Mouse (Mus musculus) right cerebral cortex, postnatal 14 days (tissue): Measurements from ENCODE around the gene Usp46.
"Not testable (repeated sequence)": the region's sequence is repeated elsewhere in the genome, so short reads cannot be mapped to it uniquely, and the experiment has no call there.

Experiments used
- DNase-seq: peaks from one replicate; pipeline ENCODE4 v3.0.0; 2022

The Usp46 gene

DNA sequence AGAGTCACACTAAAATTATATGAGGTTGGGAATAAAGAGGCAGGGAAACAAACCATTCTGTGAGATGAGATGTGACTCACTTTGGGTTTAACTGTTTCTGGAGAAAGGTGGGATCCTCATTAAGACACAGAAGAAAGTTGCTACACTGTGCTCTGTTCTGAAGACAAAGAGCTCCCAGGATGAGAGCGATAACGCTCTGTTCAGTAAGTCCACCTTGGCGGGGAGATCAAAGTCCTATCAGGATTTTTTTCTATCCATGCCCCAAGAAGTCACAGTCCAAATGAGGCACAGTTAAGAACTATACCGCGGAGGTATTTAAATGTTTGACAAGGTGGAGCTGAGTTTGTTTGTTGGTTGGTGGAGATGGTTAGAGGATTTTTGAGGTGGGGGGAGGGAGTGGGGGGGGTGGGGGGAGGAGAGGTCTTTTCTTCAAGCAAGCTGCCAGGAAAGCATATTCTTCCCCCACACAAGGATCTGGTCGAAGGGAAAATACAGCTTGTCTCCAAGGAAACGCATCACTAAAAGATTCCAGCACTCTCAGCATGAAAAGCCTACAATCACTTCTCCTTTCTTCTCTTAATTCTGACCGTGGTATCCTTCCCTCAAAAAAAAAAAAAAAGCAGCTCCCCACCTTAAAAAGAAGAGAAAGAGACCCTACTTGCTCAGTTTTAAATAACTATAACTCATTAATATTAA, 49.2 kb downstream of the Usp46 start:
- DNase-seq, result no peak

DNA sequence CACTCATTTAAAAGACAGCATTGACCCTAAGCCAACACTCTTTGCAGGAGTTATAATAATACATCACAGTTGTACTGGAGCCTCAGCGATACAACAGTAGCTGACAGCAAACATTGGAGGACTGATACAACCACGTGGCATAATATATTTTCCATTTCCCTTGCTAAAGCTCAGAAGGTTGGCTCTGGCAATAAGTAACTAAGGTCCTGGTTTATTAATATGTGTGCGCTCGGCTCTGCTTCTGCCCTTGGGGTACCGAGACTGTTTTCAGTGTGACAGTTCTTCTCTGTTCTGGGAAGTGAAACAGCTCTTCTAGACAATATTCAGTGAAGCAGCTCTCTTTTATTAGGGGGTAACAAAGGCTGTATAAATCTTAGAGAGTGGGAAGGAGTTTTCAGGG, 50.7 kb downstream of the Usp46 start:
- DNase-seq, result no peak

DNA sequence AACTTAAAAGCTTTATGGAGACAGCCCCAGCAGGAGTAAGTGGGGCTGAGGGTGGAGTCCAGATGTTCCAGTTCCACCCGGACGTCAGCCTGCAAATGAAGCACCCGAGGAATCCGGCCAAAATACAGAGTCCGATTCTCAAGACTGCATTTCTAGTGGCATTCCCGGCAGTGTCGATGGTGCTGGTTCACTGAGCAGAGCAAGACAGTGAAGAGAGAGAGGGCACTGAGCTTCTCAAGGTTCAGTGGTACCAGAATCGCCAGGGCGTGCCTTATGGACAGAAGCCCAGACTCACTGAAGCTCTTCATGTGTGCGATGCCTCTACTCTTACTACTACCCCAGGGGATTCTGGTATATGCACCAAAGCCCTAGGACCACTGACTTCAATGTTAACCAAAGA, 56.6 kb downstream of the Usp46 start:
- no peak for DNase-seq

DNA sequence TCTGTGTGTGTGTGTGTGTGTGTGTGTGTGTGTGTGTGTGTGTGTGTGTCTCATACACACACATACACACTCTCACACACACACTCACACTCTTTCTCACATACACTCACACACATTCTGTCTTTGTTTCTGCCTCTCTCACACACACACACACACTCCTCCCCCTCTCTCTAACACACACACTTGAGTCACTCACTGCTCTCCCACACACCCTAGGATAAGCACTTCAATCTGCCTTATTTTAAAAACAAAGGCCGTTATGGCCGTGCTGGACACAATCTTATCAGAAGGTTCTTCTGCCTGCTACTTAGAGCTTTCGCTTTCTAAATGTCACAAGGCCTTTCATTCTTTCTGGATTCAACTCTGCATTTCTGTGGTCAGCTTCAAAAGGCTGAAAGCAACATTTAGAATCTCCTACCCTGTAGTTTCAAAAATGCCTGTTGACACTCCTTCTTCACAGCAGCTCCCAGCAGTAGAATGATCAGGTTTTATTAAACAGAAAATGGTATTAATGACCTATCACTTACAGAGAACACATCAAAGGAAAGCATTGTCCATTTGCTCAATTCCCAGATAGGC, 60.6 kb downstream of the Usp46 start:
- DNase-seq, result no peak

DNA sequence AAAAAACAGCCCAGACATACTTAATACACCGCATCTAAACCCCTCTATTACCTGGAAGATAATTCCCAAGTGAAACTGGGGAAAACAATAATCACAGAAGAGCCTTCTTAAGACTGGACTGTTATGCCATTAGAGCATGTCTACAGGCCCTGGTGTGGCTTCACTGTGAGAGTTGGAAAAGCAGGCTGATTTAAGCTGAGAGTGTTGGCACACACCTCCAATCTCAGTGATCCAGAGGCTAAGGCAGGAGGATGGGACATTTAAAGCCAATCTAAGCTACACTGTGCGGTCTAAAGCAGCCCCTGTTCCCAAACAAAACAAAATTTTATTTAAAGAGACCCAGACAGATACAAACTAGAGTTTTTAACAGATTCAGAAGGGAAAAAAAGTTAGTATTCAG, 62.3 kb downstream of the Usp46 start:
- no peak for DNase-seq

DNA sequence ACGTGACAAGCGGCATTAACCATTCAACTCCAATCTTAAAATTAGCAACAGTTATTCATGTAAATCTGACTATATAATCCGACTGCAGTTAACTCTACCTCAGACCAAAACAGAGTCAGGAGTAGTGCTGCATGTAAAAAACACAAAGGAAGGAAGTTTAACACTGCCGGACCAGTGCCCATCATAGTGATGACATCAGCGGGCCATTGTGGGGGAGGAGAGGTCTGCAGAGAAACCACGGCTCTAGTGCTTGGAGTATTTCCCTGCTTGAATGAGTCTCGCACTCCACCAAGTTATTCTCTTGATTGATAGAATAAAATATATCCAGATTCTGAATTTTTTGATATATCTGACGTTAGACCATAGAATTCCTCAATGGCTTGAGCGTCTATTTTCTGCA, 66.5 kb downstream of the Usp46 start:
- DNase-seq, result no peak

DNA sequence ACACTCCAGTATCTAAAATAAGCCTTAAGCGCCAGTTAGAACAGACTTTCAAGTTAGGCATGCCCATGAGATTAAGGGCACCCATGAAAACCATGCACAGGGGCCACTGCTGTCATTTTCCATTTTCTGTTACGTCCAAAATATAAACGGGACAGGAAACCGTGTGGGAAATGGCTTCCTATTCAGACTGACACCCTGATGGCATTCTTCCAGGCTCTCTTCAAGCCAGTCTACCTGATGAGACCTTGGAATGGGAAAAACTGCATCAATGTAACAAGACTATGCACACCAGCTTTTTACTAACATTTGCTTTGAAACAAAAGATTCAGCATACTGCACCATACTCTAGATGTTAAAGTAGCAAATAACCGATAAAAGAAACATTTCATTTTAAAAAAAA, 69.3 kb downstream of the Usp46 start:
- DNase-seq, result no peak

DNA sequence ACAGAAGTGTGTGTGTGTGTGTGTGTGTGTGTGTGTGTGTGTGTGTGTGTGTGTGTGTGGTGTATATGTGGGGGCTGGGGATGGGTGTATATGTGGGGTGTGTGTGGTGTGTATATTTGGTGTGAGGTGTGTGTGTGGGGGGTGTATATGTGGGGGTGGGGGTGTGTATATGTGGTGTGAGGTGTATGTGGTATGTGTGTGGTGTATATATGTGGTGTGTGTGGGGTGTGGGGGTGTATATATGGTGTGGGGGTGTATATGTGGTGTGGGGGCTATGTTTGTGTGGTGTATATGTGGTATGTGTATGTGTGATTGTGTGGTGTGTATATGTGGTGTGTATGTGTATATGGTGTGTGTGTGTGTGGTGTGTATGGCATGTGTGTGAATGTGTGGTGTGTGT, 73.4 kb downstream of the Usp46 start:
- no peak for DNase-seq

DNA sequence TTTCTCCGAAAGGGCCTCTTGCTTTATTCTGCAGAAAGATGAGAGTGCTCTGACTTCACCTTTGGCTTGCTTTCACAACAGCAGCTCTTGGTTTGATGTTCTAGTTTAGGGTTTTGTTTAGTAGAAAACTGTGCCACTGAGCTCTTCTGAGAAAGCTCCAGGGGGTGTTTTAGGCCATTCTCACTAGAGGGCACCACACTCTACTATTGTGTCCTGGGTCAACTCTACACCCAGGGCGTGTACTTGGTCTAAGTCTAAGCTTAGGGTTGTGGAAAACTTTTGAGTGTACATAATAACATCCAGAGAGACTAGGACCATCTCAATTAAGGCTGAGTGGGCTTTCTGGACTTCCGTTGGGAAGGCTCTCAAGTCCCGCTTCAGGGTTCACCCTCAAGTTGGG, 74.7 kb downstream of the Usp46 start:
- no peak for DNase-seq

DNA sequence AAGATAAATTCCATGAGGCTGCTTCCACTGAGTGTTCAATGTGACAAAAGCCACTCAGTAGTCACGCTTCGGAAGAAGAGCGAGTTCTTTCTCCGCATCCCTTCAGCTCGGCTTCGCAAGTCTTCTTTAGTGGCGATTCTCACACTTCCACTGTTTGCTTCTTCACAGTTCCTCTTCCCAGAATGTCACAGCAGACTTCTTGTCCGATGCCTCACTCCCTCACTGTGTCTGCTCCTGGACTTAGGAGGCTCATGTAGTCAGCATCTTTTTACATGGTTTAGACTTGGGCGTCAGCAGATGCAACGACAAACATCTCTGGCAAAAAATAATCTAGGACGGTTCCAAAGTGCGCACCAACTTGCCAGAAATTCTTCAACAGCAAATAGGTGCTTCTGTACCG, 75.9 kb downstream of the Usp46 start:
- DNase-seq, result no peak

DNA sequence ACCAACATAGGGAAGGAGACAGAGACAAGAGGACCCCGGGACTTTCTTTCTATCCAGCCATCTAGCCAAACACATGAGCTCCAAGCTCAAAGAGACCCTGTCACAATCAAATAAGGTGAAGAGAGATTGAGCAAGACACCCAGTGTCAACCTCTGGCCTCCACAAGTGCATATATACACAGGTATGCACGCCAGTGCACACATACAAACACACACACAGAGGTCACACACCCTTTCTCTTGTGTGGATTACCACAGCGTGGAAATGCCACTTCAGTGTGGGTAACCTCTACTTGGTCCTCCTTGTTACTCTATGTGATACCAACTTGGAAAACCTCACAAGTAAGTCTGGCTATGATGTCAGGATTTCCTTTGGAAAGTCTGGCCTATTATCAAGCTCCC, 78.7 kb downstream of the Usp46 start:
- no peak for DNase-seq

DNA sequence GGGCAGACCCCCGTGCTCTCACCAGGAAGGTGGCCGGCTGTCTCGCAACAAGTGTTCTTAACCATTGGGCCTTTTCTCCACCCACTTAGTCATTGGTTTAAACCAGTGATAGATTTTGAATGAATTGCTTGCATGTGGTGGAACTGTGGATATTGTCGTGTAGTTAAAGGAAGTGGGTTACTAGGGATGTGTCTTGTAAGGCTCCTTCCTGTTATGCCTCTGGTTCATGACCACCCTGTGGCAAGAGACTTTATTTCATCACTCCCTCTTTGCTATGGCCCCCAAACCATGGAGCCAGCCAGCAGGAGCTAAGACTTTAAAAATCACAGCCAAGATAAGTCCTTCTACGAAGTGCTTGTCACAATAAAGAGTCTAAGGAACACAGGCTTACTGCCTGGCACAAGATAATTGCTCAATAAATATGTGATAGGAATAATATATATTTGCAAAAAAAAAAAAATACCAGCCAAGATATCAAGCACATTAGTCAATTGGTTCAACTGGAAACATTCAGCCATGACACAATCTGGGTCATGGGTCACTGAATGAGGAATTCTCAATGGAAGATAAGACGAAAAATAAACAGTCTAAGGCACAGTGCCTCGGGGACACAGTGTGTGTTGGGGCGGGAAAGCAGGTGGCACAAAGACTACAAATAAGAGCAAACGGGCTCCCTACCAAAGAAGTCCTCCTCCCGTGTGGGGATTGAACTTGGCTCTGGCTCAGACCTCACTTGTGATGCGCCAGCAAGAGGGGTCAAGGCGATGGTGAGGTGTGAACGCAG, 80.3 kb downstream of the Usp46 start:
- no peak for DNase-seq

DNA sequence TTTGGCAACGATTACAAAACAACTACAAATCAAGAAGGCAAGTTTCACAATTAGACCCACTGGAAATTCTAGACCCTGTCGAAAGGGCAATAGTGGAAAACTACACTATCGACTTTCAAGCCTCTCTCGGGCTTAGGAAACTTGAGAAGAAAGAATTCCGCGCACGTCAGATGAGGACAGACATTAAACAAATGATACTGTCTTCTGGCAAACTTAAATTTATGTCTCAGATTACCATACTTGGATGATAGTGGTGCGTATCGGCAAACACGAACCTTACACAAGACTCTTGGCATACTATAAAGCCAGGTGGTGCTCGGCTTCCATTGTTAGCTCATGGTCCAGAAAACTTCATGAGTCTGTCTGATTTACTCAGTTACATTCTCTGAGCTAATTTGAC, 90.8 kb downstream of the Usp46 start:
- DNase-seq, result no peak

DNA sequence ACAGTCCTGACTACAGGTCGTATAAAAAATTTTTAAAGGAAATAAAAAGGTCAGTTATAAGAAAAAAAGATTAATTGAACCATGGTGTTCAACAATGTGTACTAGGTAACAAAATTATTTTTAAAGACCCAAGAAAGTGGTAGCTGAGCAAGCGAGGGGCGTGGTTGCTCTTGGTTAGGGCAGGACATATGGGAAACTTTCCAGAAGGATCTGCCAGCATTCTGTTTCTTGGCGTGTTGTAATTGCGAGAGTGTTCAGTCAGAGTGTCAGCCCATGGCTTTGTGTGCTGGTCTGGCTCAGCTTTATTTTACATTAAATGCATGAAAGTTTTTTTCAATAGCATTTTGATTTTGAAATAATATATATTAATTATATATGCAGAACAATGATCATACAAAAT, 96.5 kb downstream of the Usp46 start:
- DNase-seq, result no peak

DNA sequence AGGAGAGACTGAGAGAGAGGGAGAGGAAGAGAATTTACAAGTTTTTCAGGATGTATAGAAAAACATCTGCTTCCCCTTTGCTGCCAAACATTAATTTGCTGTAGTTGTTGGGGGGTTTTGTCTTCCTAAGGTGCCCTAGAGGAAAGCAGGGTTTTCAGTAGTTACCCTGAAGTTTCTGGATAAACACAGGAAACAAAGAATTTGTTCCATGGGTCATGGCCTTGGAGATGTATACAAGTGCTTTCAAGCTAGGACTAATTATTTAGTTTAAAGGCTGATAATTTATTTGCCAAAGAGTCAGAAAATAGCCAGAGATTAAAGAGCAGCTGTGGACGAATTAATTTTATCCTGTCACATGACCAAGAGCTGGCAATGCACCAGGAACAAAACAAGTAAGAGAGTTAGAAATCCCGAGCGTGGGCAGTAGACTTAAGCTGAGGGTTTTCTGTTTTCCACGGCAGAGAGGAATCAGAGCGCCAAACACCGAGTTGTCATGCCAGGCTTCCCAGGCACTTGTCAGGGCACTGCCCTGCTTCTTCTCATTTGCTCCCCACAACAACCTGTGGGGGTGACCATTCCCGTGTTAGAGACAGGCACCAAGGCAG, 98.1 kb downstream of the Usp46 start:
- no peak for DNase-seq

DNA sequence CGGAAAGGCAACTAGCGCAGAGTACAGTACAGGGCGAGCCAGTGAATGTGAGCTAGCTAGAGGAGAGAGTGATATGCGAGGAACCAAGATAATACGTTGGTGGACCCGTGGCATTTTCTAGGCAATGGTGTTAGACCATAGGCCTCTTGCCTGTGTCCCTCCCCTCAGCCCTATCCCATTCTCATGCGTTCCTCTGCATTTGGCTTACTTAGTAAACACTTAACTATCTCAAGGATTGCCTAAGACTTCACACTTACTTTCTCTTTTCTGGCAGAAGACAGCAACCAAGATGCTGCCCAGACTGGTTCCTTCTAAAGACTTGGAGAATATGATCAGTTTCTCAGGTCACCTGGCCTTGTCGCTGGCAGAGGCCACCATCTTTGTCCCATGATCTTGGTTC, 98.9 kb downstream of the Usp46 start:
- DNase-seq, result no peak

DNA sequence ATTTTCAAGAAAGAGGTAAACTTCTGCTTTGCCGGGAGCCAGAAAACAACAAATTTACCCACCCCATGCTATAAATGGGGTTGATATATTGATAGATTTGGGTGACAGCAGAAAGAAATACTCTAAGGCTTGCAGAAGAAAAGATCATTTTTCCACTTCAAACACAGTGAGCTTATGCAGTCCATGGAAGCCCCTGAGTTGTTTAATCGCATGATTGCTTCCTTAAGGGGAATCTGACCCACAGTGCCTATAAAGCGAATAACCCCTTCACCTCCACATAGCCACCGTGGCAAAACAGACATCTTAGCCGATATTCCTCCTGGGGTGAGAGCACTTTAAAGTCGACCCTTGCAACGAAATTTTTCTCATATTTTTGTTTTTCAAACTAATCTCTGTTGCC, 108.5 kb downstream of the Usp46 start:
- no peak for DNase-seq

DNA sequence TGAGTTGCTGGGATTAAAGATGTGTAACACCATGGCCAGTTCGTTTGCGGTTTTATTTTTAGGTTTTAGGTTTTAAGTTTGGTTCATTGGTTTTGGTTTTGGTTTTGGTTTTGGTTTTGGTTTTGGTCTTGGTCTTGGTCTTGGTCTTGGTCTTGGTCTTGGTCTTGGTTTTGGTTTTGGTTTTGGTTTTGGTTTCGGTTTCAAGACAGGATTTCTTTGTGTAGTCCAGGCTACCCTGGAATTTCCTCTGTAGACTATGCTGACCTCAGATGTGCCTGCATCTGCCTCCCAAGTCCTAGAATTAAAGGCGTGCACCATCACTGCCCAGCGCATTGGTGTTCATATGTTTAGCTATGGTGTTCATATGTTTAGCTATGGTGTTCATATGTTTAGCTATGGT, 109.6 kb downstream of the Usp46 start:
- DNase-seq, result not testable (repeated sequence)

DNA sequence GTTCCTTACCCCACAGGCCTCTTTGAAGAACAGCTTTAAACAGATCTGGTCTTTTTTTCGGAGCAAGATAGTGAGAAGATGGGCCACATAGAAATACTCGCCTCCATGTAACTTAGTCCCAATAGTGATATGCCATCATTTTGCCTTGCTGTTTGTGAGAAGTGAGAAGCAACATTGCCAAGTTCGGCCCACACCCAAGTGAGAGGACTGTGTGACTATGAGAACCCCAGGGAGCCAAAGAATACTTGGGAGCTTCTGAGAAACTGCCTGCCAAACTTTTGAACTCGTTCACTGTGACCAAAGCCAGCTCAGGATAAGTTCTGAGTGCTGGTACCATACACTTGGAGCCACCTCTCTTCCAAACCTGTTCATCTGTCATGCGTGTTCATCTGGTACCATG, 110.1 kb downstream of the Usp46 start:
- DNase-seq, result no peak

DNA sequence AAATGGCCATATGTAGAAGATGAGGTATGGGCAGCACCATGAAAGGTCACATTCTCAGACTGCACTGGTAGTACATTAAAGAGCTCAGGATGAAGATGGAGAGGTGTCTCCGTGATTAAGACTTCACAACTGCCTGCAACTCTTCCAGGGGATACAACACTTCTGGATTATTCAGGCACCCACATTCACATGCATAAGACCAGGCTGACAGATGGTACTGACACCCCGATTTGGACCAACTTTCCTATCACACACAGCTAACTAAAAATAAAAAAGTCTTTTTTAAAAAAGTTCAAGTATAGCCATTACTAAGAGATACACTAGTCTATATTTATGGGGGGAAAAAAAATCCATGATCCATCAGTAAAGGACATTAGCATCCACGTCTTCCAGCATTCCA, 112.5 kb downstream of the Usp46 start:
- no peak for DNase-seq

DNA sequence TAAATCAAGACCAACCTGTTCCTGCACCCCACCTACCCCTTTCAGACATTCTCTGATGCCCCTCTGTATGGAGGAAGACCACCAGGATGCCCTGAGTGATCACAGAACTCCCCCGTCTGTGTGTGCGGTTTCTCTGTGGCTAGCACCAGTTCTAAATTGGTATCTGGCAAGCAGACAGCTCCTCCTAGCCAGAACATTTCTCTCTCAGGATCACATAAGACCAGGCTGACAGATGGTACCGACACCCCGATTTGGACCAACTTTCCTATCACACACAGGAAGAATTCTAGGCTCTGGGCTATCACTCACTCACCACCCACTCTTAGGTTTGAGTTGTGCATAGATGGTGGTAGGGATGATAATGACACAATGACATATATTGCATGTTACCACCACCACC, 113.2 kb downstream of the Usp46 start:
- no peak for DNase-seq

DNA sequence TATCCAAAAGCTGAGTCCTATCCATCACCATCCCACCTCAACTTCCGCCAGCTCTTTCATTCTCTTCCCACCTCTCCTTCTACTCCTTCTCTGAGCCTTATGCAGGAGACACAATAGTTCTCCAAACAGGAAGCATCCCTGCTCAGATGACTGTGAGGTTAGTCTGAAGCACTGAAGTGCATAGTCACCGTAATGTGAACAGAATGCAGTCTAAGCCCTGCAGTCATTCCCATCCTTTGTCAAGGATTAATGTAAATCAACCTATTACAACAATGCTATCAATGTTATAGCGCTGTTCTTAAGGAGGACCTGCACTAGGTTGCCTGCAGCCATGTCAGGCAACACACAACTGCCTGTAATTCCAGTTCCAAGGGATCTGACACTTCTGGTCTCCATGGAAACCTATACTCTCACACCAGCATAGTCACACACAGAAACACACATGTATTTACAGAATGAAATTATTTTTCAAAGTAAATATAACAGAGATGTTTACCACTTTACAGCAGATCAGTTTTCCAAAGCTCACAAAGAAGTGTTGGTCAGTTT, 115.1 kb downstream of the Usp46 start:
- no peak for DNase-seq

DNA sequence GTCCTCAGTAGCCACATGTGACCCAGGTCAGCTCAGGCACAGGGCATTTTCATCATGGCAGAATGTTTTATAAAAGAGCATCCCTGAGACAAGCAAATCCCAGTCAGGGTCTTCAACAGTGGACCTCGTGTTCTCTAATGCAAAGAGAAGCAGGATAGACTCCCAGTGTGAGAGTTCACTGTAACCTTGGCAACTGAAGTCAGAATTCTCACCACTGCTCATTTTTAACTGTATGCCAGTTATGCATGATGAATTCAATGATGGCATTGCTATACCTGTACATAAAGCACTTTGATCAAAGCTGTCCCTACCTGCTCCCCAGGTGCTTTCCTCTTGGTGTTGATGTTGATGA, 116.6 kb downstream of the Usp46 start:
- no peak for DNase-seq
